Mouse (Mus musculus): Measurements from ENCODE around the gene Hoxd4. TPM values are rescaled to one million over a fixed set of nuclear protein-coding genes. Genes with fewer than 3 reads are reported as not detected.

Gene Hoxd4
- polyA plus RNA-seq (2015; fragmentation: Nextera tagmentation; extraction: Ambion mirVana) = 0.29 and 0.39 TPM in 2 replicates

DNA sequence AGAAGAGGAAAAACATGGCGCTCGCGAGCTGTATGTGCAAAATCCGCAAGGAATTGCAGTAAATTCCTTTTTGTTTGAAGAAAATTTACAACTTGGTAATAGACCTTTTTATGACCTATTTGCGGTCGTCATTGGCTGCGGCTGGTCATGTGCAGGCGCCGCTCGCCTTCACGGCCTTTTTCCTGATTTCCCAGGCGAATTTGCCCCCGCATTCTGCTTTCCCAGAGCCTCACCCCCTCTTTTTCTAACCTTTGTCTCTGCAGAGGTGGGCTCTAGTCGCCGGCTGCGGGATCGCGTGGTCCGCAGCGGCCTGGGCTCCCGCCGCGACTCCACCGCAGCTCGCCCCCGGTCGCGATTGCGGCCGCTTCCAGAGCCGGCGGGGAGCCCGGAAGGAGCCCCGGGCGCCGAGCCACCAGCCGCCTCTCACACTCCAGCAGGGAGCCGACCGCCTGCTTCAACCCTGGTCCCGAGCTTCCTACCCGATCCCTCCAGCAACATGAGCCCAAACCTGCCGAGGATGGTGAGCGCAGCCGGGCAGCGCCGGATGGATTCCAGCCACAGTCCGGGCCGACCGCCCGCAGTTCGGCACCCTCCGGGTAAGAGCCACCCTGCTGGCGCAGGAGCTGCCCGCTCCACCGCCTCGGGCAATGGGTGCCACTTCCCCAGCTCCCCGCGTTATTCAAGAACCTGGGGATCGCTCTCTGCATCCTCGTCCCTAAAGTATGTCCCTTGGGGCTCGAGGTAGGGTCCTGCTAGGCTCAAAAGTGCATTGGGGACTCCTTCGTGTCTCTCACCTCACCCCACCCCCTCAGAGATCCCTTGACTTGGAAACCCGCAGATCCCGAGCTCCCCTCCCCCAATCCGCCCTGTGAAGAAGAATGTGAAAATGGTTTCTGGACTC, at the start of gene Hoxd4, which contains the start of gene Hoxd3:
TSS of gene Hoxd4 (plus strand) at position 209 of the 901 bp plus-strand sequence.
TSS of gene Hoxd3 (plus strand) at position 207 of the 901 bp plus-strand sequence.
- Histone ChIP-seq H3K27me3 (ENCODE audit: control insufficient read depth, insufficient read depth, low read length) (peaks cover 90% of the 10 kb centered on the region), H3K9ac (ENCODE audit: low read length) (peak within 1 kb of the TSS; percentile 57), H3K36me3 (ENCODE audit: control insufficient read depth, insufficient read depth, low read length) (no peaks in the 10 kb centered on the region), H3K9me3 (replicated peaks; ENCODE audit: control insufficient read depth, low read length) (no peaks in the 10 kb centered on the region), H3K4me1 (ENCODE audit: control insufficient read depth, insufficient read depth, low read length) (0 out of 2 replicates have a peak, but pooled peaks cover 2% of the 10 kb centered on the region), H3K27ac (ENCODE audit: low read length) (no peak within 1 kb of the TSS), H3K4me2 (ENCODE audit: low read depth, low read length) (peak within 1 kb of the TSS; percentile 46), H3K4me3 (replicated peaks; ENCODE audit: low read length) (peak within 1 kb of the TSS; percentile 43)
- no peak for ATAC-seq (ENCODE audit: insufficient read depth, low FRiP score)
- under 1% methylated on average over 65 of the region's 65 CpGs for WGBS

DNA sequence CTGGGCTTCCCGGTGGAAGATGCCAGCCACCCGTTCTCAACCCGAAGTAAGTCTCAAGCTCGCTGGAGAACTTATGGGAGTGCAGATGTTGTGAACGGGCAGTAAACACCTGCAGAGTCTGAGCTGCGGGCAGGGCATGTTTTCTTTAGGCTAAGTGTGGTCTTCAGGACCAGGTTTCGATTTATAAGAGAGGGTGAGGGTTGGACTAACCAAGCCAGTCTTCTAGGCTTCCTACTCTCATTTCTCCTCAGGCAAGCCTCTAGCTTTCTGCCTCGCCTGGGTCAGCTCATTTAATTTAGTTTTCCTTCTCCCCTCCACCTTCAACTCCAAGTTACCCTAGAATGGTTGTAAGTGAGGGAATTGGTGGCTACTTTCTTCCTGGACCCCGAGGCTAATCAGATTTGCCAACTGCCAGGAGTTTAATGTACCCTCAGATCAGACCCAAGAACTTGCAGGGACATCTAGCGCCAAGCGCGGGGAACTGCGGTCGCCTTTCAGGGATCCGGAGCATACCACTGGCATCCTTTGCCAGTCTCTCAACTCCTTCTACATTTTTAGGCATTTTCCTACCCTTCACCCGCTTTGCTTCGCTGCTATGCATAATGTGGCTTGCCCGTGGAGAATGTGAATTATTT, 48.3 kb upstream of the Hoxd4 start:
- ATAC-seq (ENCODE audit: insufficient read depth, low FRiP score) = no peak
- no peak overlapping the region for H3K9ac ChIP-seq (ENCODE audit: low read length)

DNA sequence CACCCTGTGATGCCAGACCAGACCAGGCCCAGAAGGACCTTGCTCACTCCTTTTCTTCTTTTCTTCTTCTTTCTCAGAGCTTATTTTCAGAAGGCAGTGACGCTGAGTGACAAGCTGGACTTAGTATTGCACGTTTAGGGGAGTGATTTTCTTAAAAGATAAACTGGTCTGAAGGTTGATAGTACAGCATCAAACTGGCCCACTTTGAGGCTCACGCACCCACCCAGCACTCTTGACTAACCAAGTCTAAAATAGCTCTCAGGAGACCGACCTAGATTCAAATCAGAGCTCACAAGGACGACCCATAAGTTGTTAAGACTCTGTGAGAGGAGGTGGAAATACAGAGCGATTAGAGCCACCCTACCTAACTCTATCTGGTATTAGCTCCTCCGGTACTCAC, 45.3 kb upstream of the Hoxd4 start:
- H3K4me3 ChIP-seq (replicated peaks; ENCODE audit: low read length) = no peak overlapping the region
- no peaks in the 10 kb centered on the region for H3K36me3 ChIP-seq (ENCODE audit: control insufficient read depth, insufficient read depth, low read length)
- H3K27me3 ChIP-seq (ENCODE audit: control insufficient read depth, insufficient read depth, low read length) = peaks cover 92% of the 10 kb centered on the region
- no peak overlapping the region for H3K4me2 ChIP-seq (ENCODE audit: low read depth, low read length)
- no peak overlapping the region for H3K27ac ChIP-seq (ENCODE audit: low read length)
- H3K4me1 ChIP-seq (ENCODE audit: control insufficient read depth, insufficient read depth, low read length) = peaks cover 14% of the 10 kb centered on the region
- 2% methylated on average over 7 of the region's 7 CpGs for WGBS
- ATAC-seq (ENCODE audit: insufficient read depth, low FRiP score) = no peak
- H3K9ac ChIP-seq (ENCODE audit: low read length) = no peak overlapping the region
- no peaks in the 10 kb centered on the region for H3K9me3 ChIP-seq (replicated peaks; ENCODE audit: control insufficient read depth, low read length)

More for the DNA sequence above, 48.3 kb upstream of the Hoxd4 start:
- Histone ChIP-seq H3K27me3 (ENCODE audit: control insufficient read depth, insufficient read depth, low read length) (peaks cover 92% of the 10 kb centered on the region), H3K36me3 (ENCODE audit: control insufficient read depth, insufficient read depth, low read length) (no peaks in the 10 kb centered on the region), H3K27ac (ENCODE audit: low read length) (no peak overlapping the region), H3K4me3 (replicated peaks; ENCODE audit: low read length) (no peak overlapping the region), H3K4me2 (ENCODE audit: low read depth, low read length) (no peak overlapping the region), H3K9me3 (replicated peaks; ENCODE audit: control insufficient read depth, low read length) (no peaks in the 10 kb centered on the region), H3K4me1 (ENCODE audit: control insufficient read depth, insufficient read depth, low read length) (peaks cover 11% of the 10 kb centered on the region)
- WGBS = 2% methylated on average over 18 of the region's 18 CpGs

DNA sequence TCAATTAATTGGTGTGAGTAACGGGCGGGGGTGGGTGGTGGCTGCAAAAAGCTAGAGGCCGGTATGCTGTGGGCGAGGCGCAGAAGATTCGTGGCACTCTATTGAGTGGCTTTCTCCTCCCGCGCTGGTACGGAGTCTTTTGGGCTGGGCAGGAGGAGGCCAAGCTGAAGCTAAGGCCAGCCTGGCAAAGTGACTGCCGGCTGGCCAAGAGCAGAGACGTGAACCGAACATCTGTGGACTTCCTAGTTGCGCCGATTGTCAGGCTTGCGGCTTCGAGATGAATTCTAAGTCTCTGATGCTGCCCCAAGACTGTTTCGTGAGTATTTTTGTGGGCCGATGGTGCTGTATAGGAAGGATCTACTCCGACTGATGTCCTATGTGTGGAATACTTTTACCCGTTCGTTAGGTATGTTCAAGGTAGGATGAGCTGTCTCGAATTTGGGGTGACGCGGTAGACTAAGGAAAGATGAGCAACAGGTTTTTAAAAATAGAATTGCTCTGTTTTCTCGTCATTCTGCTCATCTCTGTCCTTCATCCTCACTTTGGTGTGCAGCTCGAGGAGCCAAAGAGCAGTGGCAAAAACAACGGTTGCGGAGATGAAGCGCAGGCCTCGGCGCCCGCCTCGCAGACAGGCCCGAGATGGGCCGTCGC, 44.4 kb upstream of the Hoxd4 start:
- peaks cover 10% of the 10 kb centered on the region; the same call in 1 of the 2 replicates for H3K4me1 ChIP-seq (ENCODE audit: control insufficient read depth, insufficient read depth, low read length)
- H3K9me3 ChIP-seq (replicated peaks; ENCODE audit: control insufficient read depth, low read length) = no peaks in the 10 kb centered on the region
- H3K27ac ChIP-seq (ENCODE audit: low read length) = no peak overlapping the region
- peaks cover 92% of the 10 kb centered on the region for H3K27me3 ChIP-seq (ENCODE audit: control insufficient read depth, insufficient read depth, low read length)
- no peaks in the 10 kb centered on the region for H3K36me3 ChIP-seq (ENCODE audit: control insufficient read depth, insufficient read depth, low read length)
- no peak overlapping the region for H3K4me3 ChIP-seq (replicated peaks; ENCODE audit: low read length)
- H3K4me2 ChIP-seq (ENCODE audit: low read depth, low read length) = no peak overlapping the region
- WGBS = 4% methylated on average over 36 of the region's 36 CpGs
- 0 out of 2 replicates have a peak, but pooled peaks have one; percentile 7 for ATAC-seq (ENCODE audit: insufficient read depth, low FRiP score)
- H3K9ac ChIP-seq (ENCODE audit: low read length) = no peak overlapping the region

DNA sequence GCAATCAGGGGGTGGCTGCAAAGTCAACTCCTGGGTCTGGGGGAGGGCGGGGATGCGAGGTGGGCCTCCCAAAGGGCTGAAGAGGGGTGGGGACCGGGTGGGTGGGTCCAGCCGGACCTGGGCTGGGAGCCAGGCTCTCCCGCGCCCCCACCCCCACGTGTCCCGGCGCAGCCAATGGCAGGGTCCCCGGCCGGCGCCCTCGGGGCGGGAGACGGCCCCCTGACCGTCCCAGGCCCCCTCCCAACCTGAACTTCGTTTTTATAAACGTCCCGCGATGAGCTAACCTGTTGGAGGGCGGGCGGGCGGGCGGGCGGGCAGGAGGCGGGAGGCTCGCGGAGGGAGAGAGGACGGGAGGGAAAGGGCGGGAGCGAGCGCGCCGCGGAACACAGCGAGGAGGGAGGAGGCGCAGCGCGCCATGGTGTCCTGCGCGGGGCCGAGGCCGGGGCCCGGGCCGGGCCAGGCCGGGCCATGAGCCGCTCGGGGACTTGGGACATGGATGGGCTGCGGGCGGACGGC, 43.8 kb upstream of the Hoxd4 start, which contains the start of gene Hoxd13:
TSS of gene Hoxd13 (plus strand) at position 469 of the 516 bp plus-strand sequence.
- Histone ChIP-seq H3K27ac (ENCODE audit: low read length) (no peak within 1 kb of the TSS), H3K36me3 (ENCODE audit: control insufficient read depth, insufficient read depth, low read length) (no peaks in the 10 kb centered on the region), H3K9me3 (replicated peaks; ENCODE audit: control insufficient read depth, low read length) (no peaks in the 10 kb centered on the region), H3K4me3 (replicated peaks; ENCODE audit: low read length) (peak within 1 kb of the TSS; percentile 42), H3K4me2 (ENCODE audit: low read depth, low read length) (peak within 1 kb of the TSS; percentile 46), H3K27me3 (ENCODE audit: control insufficient read depth, insufficient read depth, low read length) (peaks cover 93% of the 10 kb centered on the region), H3K4me1 (ENCODE audit: control insufficient read depth, insufficient read depth, low read length) (peaks cover 14% of the 10 kb centered on the region; the same call in 1 of the 2 replicates), H3K9ac (ENCODE audit: low read length) (no peak within 1 kb of the TSS; the same call in 1 of the 2 replicates)
- WGBS = 0% methylated on average over 28 of the region's 51 CpGs
- ATAC-seq (ENCODE audit: insufficient read depth, low FRiP score) = peak; percentile 40; the same call in 1 of the 2 replicates

DNA sequence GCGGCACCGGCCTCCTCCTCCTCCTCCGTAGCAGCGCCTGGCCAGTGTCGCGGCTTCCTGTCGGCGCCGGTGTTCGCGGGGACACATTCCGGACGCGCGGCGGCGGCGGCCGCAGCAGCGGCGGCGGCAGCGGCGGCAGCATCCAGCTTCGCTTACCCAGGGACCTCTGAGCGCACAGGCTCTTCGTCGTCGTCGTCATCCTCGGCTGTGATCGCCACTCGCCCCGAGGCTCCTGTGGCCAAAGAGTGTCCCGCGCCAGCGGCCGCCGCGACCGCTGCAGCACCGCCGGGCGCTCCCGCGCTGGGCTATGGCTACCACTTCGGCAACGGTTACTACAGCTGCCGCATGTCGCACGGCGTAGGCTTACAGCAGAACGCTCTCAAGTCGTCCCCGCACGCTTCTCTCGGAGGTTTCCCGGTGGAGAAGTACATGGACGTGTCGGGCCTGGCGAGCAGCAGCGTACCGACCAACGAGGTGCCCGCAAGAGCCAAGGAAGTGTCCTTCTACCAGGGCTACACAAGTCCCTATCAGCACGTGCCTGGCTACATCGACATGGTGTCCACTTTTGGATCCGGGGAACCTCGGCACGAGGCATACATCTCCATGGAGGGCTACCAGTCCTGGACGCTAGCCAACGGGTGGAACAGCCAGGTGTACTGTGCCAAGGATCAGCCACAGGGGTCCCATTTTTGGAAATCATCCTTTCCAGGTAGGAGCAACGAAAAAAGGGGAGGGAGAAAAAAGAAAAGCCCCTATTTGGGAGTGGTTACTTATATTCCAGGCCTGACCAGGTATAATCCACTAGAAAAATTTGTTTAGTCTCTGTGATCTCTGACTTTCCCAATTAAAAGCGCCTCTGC, 43.1 kb upstream of the Hoxd4 start:
- Histone ChIP-seq H3K4me1 (ENCODE audit: control insufficient read depth, insufficient read depth, low read length) (peaks cover 14% of the 10 kb centered on the region; the same call in 1 of the 2 replicates), H3K9ac (ENCODE audit: low read length) (no peak overlapping the region; the same call in 1 of the 2 replicates), H3K27me3 (ENCODE audit: control insufficient read depth, insufficient read depth, low read length) (peaks cover 93% of the 10 kb centered on the region), H3K4me3 (replicated peaks; ENCODE audit: low read length) (peak overlapping the region; percentile 42), H3K36me3 (ENCODE audit: control insufficient read depth, insufficient read depth, low read length) (no peaks in the 10 kb centered on the region), H3K4me2 (ENCODE audit: low read depth, low read length) (peak overlapping the region; percentile 46), H3K27ac (ENCODE audit: low read length) (no peak overlapping the region), H3K9me3 (replicated peaks; ENCODE audit: control insufficient read depth, low read length) (no peaks in the 10 kb centered on the region)
- WGBS = under 1% methylated on average over 69 of the region's 74 CpGs
- 0 out of 2 replicates have a peak, but pooled peaks have one; percentile 39 for ATAC-seq (ENCODE audit: insufficient read depth, low FRiP score)

DNA sequence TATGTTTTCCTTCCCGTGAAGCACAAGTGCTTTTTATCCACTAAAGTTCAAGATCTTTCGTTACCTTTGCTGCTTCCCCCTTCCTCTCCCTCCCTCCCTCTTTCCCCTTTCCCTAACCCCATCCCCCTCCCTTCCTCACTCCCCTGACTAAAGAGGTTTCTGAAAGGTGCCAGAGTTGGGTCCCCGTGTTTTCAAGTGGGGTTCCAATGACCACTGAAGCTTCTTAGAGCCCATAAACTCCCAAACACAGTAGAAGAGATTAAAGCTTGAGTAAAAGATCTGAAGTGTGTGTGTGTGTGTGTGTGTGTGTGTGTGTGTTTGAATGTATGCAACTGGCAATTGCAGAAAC, 42.5 kb upstream of the Hoxd4 start:
- H3K27ac ChIP-seq (ENCODE audit: low read length) = no peak overlapping the region
- ATAC-seq (ENCODE audit: insufficient read depth, low FRiP score) = no peak
- H3K4me1 ChIP-seq (ENCODE audit: control insufficient read depth, insufficient read depth, low read length) = peaks cover 14% of the 10 kb centered on the region; the same call in 1 of the 2 replicates
- no peak overlapping the region for H3K9ac ChIP-seq (ENCODE audit: low read length)
- 2% methylated on average over 3 of the region's 3 CpGs for WGBS
- H3K27me3 ChIP-seq (ENCODE audit: control insufficient read depth, insufficient read depth, low read length) = peaks cover 93% of the 10 kb centered on the region
- H3K36me3 ChIP-seq (ENCODE audit: control insufficient read depth, insufficient read depth, low read length) = no peaks in the 10 kb centered on the region
- no peak overlapping the region for H3K4me3 ChIP-seq (replicated peaks; ENCODE audit: low read length)
- H3K4me2 ChIP-seq (ENCODE audit: low read depth, low read length) = no peak overlapping the region
- no peaks in the 10 kb centered on the region for H3K9me3 ChIP-seq (replicated peaks; ENCODE audit: control insufficient read depth, low read length)

DNA sequence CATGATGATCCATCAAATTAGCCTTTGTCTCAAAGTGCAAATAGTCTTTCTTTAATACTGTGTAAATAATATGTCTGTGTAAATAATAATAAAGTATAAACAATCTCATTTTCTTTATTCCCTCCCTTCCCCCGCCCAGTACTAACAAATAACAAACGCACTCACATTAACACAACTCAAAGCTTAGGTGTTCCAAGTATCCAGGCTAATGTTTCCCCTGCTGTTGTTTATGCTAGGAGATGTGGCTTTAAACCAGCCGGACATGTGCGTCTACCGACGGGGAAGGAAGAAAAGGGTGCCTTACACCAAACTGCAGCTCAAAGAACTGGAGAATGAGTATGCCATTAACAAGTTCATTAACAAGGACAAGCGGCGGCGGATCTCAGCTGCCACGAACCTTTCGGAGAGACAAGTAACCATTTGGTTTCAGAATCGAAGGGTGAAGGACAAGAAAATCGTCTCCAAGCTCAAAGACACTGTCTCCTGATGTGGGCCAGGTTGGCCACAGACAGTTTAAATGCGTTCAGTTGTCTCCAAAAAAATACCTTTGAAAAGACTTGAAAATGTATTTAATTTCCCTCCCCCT, 42.0 kb upstream of the Hoxd4 start:
- Histone ChIP-seq H3K27ac (ENCODE audit: low read length) (no peak overlapping the region), H3K27me3 (ENCODE audit: control insufficient read depth, insufficient read depth, low read length) (peaks cover 93% of the 10 kb centered on the region), H3K4me1 (ENCODE audit: control insufficient read depth, insufficient read depth, low read length) (peaks cover 14% of the 10 kb centered on the region; the same call in 1 of the 2 replicates), H3K4me2 (ENCODE audit: low read depth, low read length) (no peak overlapping the region), H3K9me3 (replicated peaks; ENCODE audit: control insufficient read depth, low read length) (no peaks in the 10 kb centered on the region), H3K36me3 (ENCODE audit: control insufficient read depth, insufficient read depth, low read length) (no peaks in the 10 kb centered on the region), H3K4me3 (replicated peaks; ENCODE audit: low read length) (no peak overlapping the region), H3K9ac (ENCODE audit: low read length) (no peak overlapping the region)
- no peak for ATAC-seq (ENCODE audit: insufficient read depth, low FRiP score)
- WGBS = 4% methylated on average over 14 of the region's 14 CpGs

Data from stomach, embryonic 16.5 days (tissue).